Mouse (Mus musculus): Measurements from ENCODE around the gene Zan. TPM values are rescaled to one million over a fixed set of nuclear protein-coding genes. Genes with fewer than 3 reads are reported as not detected.

Gene Zan
- polyA plus RNA-seq, 1 experiment from 2014 or later = 0.11 TPM

DNA sequence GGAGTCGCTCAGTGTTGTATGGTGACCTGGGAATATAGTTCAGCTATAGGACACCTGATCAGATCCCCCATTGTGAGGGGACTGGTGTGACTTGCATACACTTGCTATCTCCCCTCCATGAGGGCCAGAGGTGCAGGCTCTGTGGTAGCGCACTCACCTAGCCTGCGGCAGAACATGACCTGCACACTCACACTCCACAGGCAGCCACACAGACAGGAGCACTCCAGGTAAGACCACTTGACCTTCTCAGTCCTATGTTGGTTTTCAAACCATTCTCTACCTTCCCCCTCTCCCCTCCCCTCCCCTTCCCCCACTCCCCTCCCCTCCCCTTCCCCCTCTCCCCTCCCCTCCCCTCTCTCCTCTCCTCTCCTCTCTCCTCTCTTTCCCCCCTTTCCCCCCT, 66.3 kb downstream of the Zan start:
- 75% methylated on average over 3 of the region's 3 CpGs for WGBS (ENCODE audit: insufficient replicate concordance)
- H3K9ac ChIP-seq (ENCODE audit: low read depth, low read length) = no peak overlapping the region
- no peaks in the 10 kb centered on the region for H3K9me3 ChIP-seq (replicated peaks; ENCODE audit: control insufficient read depth, low read length)
- no peak overlapping the region for H3K4me3 ChIP-seq (ENCODE audit: low read depth, low read length)
- H3K27ac ChIP-seq (ENCODE audit: low read length) = no peak overlapping the region
- H3K36me3 ChIP-seq (ENCODE audit: control insufficient read depth, insufficient read depth) = no peaks in the 10 kb centered on the region
- H3K27me3 ChIP-seq (ENCODE audit: control insufficient read depth, insufficient read depth, low read depth, low read length) = no peaks in the 10 kb centered on the region
- H3K4me1 ChIP-seq (ENCODE audit: control insufficient read depth, low read depth, low read length) = no peaks in the 10 kb centered on the region; the same call in 1 of the 2 replicates
- no peak for ATAC-seq (ENCODE audit: low read depth)
- no peak overlapping the region for H3K4me2 ChIP-seq (ENCODE audit: low read depth, low read length)

DNA sequence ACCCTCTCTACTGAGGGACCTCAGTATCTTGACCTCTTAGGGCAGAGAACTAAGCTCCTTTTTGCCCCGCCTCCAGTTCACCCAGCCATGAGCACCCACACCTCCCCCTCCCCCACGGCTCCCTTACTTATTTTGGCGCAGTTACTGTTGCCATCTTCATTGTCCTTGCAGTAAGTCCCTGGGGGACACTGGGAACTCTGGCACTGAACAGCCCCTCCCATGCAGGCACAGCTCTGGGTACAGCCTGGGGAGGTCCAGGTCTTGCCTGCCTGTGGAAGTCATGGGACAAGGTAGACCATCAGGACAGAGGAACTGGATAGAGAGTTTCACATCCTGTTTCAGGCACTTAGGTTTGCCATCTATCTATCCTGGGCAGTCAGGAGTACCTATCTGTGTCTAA, 66.8 kb downstream of the Zan start:
- no peak overlapping the region for H3K27ac ChIP-seq (ENCODE audit: low read length)
- no peak overlapping the region for H3K4me3 ChIP-seq (ENCODE audit: low read depth, low read length)
- WGBS (ENCODE audit: insufficient replicate concordance) = 68% methylated on average over 3 of the region's 3 CpGs
- H3K36me3 ChIP-seq (ENCODE audit: control insufficient read depth, insufficient read depth) = no peaks in the 10 kb centered on the region
- H3K9ac ChIP-seq (ENCODE audit: low read depth, low read length) = no peak overlapping the region
- no peaks in the 10 kb centered on the region; the same call in 1 of the 2 replicates for H3K4me1 ChIP-seq (ENCODE audit: control insufficient read depth, low read depth, low read length)
- no peaks in the 10 kb centered on the region for H3K27me3 ChIP-seq (ENCODE audit: control insufficient read depth, insufficient read depth, low read depth, low read length)
- no peak for ATAC-seq (ENCODE audit: low read depth)
- H3K9me3 ChIP-seq (replicated peaks; ENCODE audit: control insufficient read depth, low read length) = no peaks in the 10 kb centered on the region
- H3K4me2 ChIP-seq (ENCODE audit: low read depth, low read length) = no peak overlapping the region

DNA sequence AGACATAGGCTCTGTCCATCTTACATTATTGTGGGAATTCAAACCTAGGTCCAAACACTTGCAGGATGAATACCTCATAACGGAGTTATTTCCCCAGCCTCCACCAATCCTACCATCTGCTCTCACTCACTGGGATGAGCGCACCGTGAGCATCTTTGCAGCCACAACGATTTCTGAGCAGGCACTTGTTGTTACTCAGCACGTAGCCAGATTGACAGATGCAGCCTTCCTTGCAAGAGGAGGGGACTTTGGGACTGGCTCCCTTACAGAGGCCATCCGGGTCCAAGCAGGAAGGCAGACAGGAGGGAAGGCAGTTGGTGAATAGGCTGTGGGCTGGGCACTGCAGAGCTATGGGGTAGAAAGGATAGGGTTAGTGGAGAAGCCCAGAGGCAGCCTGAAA, 67.4 kb downstream of the Zan start:
- ATAC-seq (ENCODE audit: low read depth) = no peak
- Histone ChIP-seq H3K27me3 (ENCODE audit: control insufficient read depth, insufficient read depth, low read depth, low read length) (no peaks in the 10 kb centered on the region), H3K9ac (ENCODE audit: low read depth, low read length) (no peak overlapping the region), H3K4me3 (ENCODE audit: low read depth, low read length) (no peak overlapping the region), H3K4me1 (ENCODE audit: control insufficient read depth, low read depth, low read length) (no peaks in the 10 kb centered on the region; the same call in 1 of the 2 replicates), H3K4me2 (ENCODE audit: low read depth, low read length) (no peak overlapping the region), H3K27ac (ENCODE audit: low read length) (no peak overlapping the region), H3K36me3 (ENCODE audit: control insufficient read depth, insufficient read depth) (no peaks in the 10 kb centered on the region), H3K9me3 (replicated peaks; ENCODE audit: control insufficient read depth, low read length) (no peaks in the 10 kb centered on the region)
- WGBS (ENCODE audit: insufficient replicate concordance) = 58% methylated on average over 6 of the region's 6 CpGs

DNA sequence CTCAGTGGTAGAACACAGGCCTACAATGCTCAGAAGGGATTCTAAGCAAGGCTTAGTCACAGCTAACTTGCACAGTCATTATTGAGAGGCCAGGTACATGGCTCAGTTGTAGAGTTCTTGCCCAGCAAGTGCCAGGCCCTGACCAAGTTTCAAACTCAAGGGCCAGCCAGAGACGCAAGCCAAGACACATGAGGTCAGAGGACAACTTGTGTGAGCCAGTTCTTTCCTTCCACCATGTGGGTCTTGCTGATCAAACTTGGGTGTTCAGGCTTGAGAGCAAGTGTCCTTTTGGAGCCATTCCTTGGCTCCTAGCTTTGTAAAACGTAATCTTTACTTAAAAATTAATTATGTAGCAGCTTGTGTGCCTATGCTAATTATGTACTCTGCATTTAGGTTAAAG, 72.8 kb downstream of the Zan start:
- WGBS (ENCODE audit: insufficient replicate concordance) = 54% methylated on average over 2 of the region's 2 CpGs
- Histone ChIP-seq H3K4me1 (ENCODE audit: control insufficient read depth, low read depth, low read length) (no peaks in the 10 kb centered on the region; the same call in 1 of the 2 replicates), H3K4me3 (ENCODE audit: low read depth, low read length) (no peak overlapping the region), H3K9ac (ENCODE audit: low read depth, low read length) (no peak overlapping the region), H3K4me2 (ENCODE audit: low read depth, low read length) (no peak overlapping the region), H3K27ac (ENCODE audit: low read length) (no peak overlapping the region), H3K27me3 (ENCODE audit: control insufficient read depth, insufficient read depth, low read depth, low read length) (no peaks in the 10 kb centered on the region), H3K36me3 (ENCODE audit: control insufficient read depth, insufficient read depth) (no peaks in the 10 kb centered on the region), H3K9me3 (replicated peaks; ENCODE audit: control insufficient read depth, low read length) (no peaks in the 10 kb centered on the region)
- ATAC-seq (ENCODE audit: low read depth) = no peak

DNA sequence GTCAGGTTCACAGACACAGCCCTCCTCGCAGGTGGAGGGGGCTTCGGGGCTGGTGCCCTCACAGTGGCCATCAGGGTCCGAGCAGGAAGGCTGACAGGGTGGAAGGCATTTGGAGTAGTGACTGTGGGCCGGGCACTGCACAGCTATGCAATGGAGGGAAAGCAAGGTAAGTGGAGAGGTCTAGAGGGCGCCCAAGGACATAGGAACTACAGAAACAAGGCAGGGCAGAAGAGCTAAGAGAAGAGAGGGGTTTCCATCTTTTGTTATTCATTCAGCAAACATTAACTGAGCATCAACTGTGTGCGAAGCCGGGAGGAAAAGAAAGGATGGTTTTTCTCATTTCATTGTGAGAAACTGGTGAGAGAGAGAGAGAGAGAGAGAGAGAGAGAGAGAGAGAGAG, 82.4 kb downstream of the Zan start:
- no peak for ATAC-seq (ENCODE audit: low read depth)
- no peaks in the 10 kb centered on the region for H3K4me1 ChIP-seq (ENCODE audit: control insufficient read depth, low read depth, low read length)
- 39% methylated on average over 7 of the region's 7 CpGs for WGBS (ENCODE audit: insufficient replicate concordance)
- no peaks in the 10 kb centered on the region for H3K36me3 ChIP-seq (ENCODE audit: control insufficient read depth, insufficient read depth)
- H3K9me3 ChIP-seq (replicated peaks; ENCODE audit: control insufficient read depth, low read length) = no peaks in the 10 kb centered on the region
- H3K4me2 ChIP-seq (ENCODE audit: low read depth, low read length) = no peak overlapping the region
- H3K4me3 ChIP-seq (ENCODE audit: low read depth, low read length) = no peak overlapping the region
- no peak overlapping the region for H3K9ac ChIP-seq (ENCODE audit: low read depth, low read length)
- H3K27me3 ChIP-seq (ENCODE audit: control insufficient read depth, insufficient read depth, low read depth, low read length) = no peaks in the 10 kb centered on the region
- no peak overlapping the region for H3K27ac ChIP-seq (ENCODE audit: low read length)

DNA sequence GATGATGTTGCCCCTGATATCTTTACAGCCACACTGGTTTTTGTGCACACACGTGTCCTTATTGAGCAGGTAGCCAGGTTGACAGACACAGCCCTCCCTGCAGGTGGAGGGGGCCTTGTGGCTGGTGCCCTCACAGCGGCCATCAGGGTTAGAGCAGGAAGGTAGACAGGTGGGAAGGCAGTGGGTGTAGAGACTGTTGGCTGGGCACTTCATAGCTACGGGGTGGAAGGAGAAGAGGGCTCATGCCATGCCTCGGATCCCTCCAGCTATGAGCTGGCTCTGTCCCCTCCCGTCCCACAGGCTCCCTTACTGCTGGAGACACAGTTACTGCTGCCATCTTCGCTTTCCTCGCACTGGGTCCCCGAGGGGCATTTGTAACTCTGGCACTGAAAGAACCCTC, 85.2 kb downstream of the Zan start:
- no peak for ATAC-seq (ENCODE audit: low read depth)
- WGBS (ENCODE audit: insufficient replicate concordance) = 62% methylated on average over 8 of the region's 8 CpGs
- no peaks in the 10 kb centered on the region for H3K9me3 ChIP-seq (replicated peaks; ENCODE audit: control insufficient read depth, low read length)

DNA sequence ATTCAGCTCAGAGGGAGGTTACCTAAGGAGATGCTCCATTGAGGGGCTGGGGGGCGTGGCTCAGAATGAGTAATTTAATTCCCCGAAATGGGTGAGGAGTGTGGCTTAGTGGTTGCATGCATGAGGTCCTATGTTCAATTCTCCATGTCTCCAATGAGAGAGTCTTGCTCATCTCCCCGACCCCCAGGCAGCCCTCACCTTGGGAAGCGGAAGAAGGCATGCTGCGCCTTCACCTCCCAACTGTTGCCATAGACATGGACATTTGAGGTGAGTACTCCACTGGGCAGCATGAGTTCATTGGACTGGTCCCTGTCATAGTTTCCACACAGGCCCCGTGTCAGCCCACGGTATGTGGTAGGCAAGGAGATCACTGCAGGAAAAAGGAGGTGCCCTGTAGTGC, 90.2 kb downstream of the Zan start:
- Histone ChIP-seq H3K9ac (ENCODE audit: low read depth, low read length) (no peak overlapping the region), H3K27ac (ENCODE audit: low read length) (no peak overlapping the region), H3K9me3 (replicated peaks; ENCODE audit: control insufficient read depth, low read length) (no peaks in the 10 kb centered on the region), H3K36me3 (ENCODE audit: control insufficient read depth, insufficient read depth) (no peaks in the 10 kb centered on the region), H3K4me2 (ENCODE audit: low read depth, low read length) (no peak overlapping the region), H3K4me1 (ENCODE audit: control insufficient read depth, low read depth, low read length) (no peaks in the 10 kb centered on the region), H3K27me3 (ENCODE audit: control insufficient read depth, insufficient read depth, low read depth, low read length) (no peaks in the 10 kb centered on the region), H3K4me3 (ENCODE audit: low read depth, low read length) (no peak overlapping the region)
- 65% methylated on average over 7 of the region's 7 CpGs for WGBS (ENCODE audit: insufficient replicate concordance)
- ATAC-seq (ENCODE audit: low read depth) = no peak

More for the DNA sequence above, 85.2 kb downstream of the Zan start:
- Histone ChIP-seq H3K27ac (ENCODE audit: low read length) (no peak overlapping the region), H3K4me1 (ENCODE audit: control insufficient read depth, low read depth, low read length) (no peaks in the 10 kb centered on the region), H3K4me2 (ENCODE audit: low read depth, low read length) (no peak overlapping the region), H3K9ac (ENCODE audit: low read depth, low read length) (no peak overlapping the region), H3K36me3 (ENCODE audit: control insufficient read depth, insufficient read depth) (no peaks in the 10 kb centered on the region), H3K4me3 (ENCODE audit: low read depth, low read length) (no peak overlapping the region), H3K27me3 (ENCODE audit: control insufficient read depth, insufficient read depth, low read depth, low read length) (no peaks in the 10 kb centered on the region)

DNA sequence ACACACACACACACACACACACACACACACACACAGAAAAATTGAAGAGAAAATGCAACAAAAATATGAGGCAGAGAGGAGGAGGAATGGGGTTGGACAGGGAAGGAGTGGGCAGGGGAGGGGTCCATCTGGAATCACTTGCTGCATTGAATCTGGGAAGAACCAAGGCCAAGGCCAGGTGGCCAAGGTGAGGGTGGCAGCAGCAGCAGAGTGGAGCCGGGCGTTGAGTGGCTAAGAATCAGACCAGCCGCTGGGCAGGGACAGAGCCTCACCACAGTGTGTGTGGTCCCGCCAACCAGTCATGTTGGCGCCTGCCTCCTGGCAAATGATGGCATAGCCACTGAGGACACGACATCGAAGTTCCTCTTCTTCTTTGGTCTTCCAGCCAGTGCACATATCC, 93.4 kb downstream of the Zan start:
- Histone ChIP-seq H3K27ac (ENCODE audit: low read length) (no peak overlapping the region), H3K4me3 (ENCODE audit: low read depth, low read length) (no peak overlapping the region), H3K9ac (ENCODE audit: low read depth, low read length) (no peak overlapping the region), H3K9me3 (replicated peaks; ENCODE audit: control insufficient read depth, low read length) (no peaks in the 10 kb centered on the region), H3K4me1 (ENCODE audit: control insufficient read depth, low read depth, low read length) (no peaks in the 10 kb centered on the region), H3K4me2 (ENCODE audit: low read depth, low read length) (no peak overlapping the region), H3K36me3 (ENCODE audit: control insufficient read depth, insufficient read depth) (no peaks in the 10 kb centered on the region), H3K27me3 (ENCODE audit: control insufficient read depth, insufficient read depth, low read depth, low read length) (no peaks in the 10 kb centered on the region)
- 69% methylated on average over 7 of the region's 7 CpGs for WGBS (ENCODE audit: insufficient replicate concordance)
- no peak for ATAC-seq (ENCODE audit: low read depth)

DNA sequence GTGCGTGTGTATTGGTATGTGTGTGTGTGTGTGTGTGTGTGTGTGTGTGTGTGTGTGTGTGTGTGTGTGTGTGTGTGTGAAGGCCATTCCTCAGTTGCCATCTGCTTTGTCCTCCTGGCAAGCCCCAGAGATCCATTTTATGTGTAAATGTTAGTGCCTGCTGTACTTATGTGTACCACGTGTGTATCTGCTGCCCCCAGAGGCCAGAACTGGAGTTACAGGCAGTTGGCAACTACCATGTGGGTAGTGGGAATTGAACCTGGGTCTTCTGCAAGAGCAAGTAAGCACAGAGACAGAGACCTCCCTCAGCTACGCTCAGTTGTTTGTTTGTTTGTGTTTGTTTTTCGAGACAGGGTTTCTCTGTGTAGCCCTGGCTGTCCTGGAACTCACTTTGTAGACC, 95.7 kb downstream of the Zan start:
- no peak overlapping the region for H3K4me3 ChIP-seq (ENCODE audit: low read depth, low read length)
- H3K4me2 ChIP-seq (ENCODE audit: low read depth, low read length) = no peak overlapping the region
- H3K36me3 ChIP-seq (ENCODE audit: control insufficient read depth, insufficient read depth) = no peaks in the 10 kb centered on the region
- no peak for ATAC-seq (ENCODE audit: low read depth)
- H3K9me3 ChIP-seq (replicated peaks; ENCODE audit: control insufficient read depth, low read length) = no peaks in the 10 kb centered on the region
- H3K27ac ChIP-seq (ENCODE audit: low read length) = no peak overlapping the region
- H3K4me1 ChIP-seq (ENCODE audit: control insufficient read depth, low read depth, low read length) = no peaks in the 10 kb centered on the region
- H3K9ac ChIP-seq (ENCODE audit: low read depth, low read length) = no peak overlapping the region
- WGBS (ENCODE audit: insufficient replicate concordance) = 38% methylated on average over 4 of the region's 4 CpGs
- no peaks in the 10 kb centered on the region for H3K27me3 ChIP-seq (ENCODE audit: control insufficient read depth, insufficient read depth, low read depth, low read length)

DNA sequence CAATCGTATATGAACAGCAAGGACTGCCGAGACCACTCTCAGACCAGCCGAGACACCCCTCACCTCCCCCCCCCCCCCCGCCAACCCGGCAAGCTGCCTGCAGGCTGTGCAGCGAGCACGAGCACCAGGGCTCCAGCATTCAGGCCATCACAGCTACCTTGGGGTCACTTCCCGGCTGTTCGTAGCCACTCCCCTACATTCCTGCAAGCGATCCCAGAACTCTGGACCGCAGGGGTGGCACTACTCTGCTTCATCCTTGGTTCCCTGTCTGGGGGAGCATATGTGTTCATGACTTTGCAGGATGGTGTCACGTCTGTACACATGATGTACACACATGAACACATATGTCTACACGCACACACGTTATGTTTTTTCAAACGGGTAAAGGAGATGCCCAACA, 99.3 kb downstream of the Zan start:
- Histone ChIP-seq H3K4me3 (ENCODE audit: low read depth, low read length) (no peak overlapping the region), H3K9ac (ENCODE audit: low read depth, low read length) (no peak overlapping the region), H3K4me1 (ENCODE audit: control insufficient read depth, low read depth, low read length) (no peaks in the 10 kb centered on the region), H3K4me2 (ENCODE audit: low read depth, low read length) (no peak overlapping the region), H3K36me3 (ENCODE audit: control insufficient read depth, insufficient read depth) (peaks cover 3% of the 10 kb centered on the region; the same call in 1 of the 2 replicates), H3K27me3 (ENCODE audit: control insufficient read depth, insufficient read depth, low read depth, low read length) (no peaks in the 10 kb centered on the region), H3K9me3 (replicated peaks; ENCODE audit: control insufficient read depth, low read length) (no peaks in the 10 kb centered on the region), H3K27ac (ENCODE audit: low read length) (no peak overlapping the region)
- WGBS (ENCODE audit: insufficient replicate concordance) = 34% methylated on average over 11 of the region's 15 CpGs
- ATAC-seq (ENCODE audit: low read depth) = no peak
